ENCODE assay signal across 8 mouse cellular contexts in genomic region chr10:128491495-128491894, GRCm38 (mm10). TPM values are rescaled to one million over a fixed set of nuclear protein-coding genes. Genes with fewer than 3 reads are reported as not detected.
A peak's percentile ranks its signal among the peaks of the same experiment; 100 is the strongest.
DNase-seq lines count a peak whose midpoint lies in the region; ATAC-seq and TF ChIP-seq lines count a peak whose summit lies in the region.

No protein-coding gene starts in this region.

- H3K9ac ChIP-seq in heart, embryonic 11.5 days (ENCODE audit: low read depth, low read length) = peak overlapping the region; percentile 98

- peaks cover 74% of the 10 kb centered on the region for H3K36me3 ChIP-seq in G1E (replicated peaks)
- H3K36me3 ChIP-seq in heart, embryonic 11.5 days (ENCODE audit: control insufficient read depth, insufficient read depth, low read length) = peaks cover 32% of the 10 kb centered on the region
- peaks cover 37% of the 10 kb centered on the region; the same call in 1 of the 2 replicates for H3K36me3 ChIP-seq in macrophage (ENCODE audit: inconsistent target)

- no peak for TF ChIP-seq CTCF in G1E (IDR thresholded peaks at IDR 0.05; ENCODE audit: low read depth, low read length)

- 31% methylated on average over 6 of the region's 6 CpGs for WGBS in heart, embryonic 11.5 days (ENCODE audit: insufficient replicate concordance)
- 81% methylated on average over 6 of the region's 6 CpGs for WGBS in macrophage (ENCODE audit: missing documents)

- H3K4me1 ChIP-seq in G1E (ENCODE audit: insufficient read depth, low read depth, low read length) = peaks cover 51% of the 10 kb centered on the region
- peaks cover 42% of the 10 kb centered on the region for H3K4me1 ChIP-seq in heart, embryonic 11.5 days (ENCODE audit: control insufficient read depth, insufficient read depth, low read length)

- peak overlapping the region; percentile 97 for H3K27ac ChIP-seq in heart, embryonic 11.5 days (ENCODE audit: low read depth, low read length)
- 0 out of 2 replicates have a peak overlapping the region, but pooled peaks have one; percentile 94 for H3K27ac ChIP-seq in macrophage

- H3K4me3 ChIP-seq in G1E (ENCODE audit: low read depth, low read length) = peak overlapping the region; percentile 56; the same call in 1 of the 2 replicates
- peak overlapping the region; percentile 94 for H3K4me3 ChIP-seq in heart, embryonic 11.5 days (ENCODE audit: low read depth, low read length)
- H3K4me3 ChIP-seq in macrophage (ENCODE audit: inconsistent target) = peak overlapping the region; percentile 97; the same call in 1 of the 2 replicates

- ATAC-seq in G1E (ENCODE audit: extremely low read depth, insufficient number of reproducible peaks, low FRiP score, poor library complexity, severe bottlenecking) = no peak
- ATAC-seq in heart, embryonic 11.5 days (replicated peaks; ENCODE audit: insufficient number of reproducible peaks, low FRiP score, low TSS enrichment) = no peak

- DNase-seq in 416B (ENCODE audit: low read depth) = peak; percentile 44
- no peak for DNase-seq in G1E (ENCODE audit: low spot score)
- peak; percentile 66 for DNase-seq in kidney, postnatal 14 days
- no peak for DNase-seq in embryo, embryonic 11 days
- DNase-seq in urinary bladder, postnatal 25 days (ENCODE audit: low spot score) = no peak
- DNase-seq in Muller cell, postnatal 12 days (ENCODE audit: inconsistent ontology term) = no peak

- H3K4me2 ChIP-seq in heart, embryonic 11.5 days = peak overlapping the region; percentile 87

- H3K27me3 ChIP-seq in G1E (ENCODE audit: insufficient read depth, low read length) = no peaks in the 10 kb centered on the region
- H3K27me3 ChIP-seq in heart, embryonic 11.5 days (ENCODE audit: control insufficient read depth, insufficient read depth, low read length) = no peaks in the 10 kb centered on the region

- no peaks in the 10 kb centered on the region for H3K9me3 ChIP-seq in G1E (replicated peaks)
- H3K9me3 ChIP-seq in heart, embryonic 11.5 days (replicated peaks; ENCODE audit: control insufficient read depth, low read length) = no peaks in the 10 kb centered on the region

- H3K79me2 ChIP-seq in macrophage (ENCODE audit: inconsistent target) = peaks cover 48% of the 10 kb centered on the region

RNA-seq across cellular contexts. Expression of gene Myl6, which starts 2.5 kb away (rescaled TPM):
- total RNA-seq in G1E (2014; fragmentation: Nextera tagmentation) (207 and 266 TPM in 2 replicates), G1E (2017) (1,414 and 1,457 TPM in 2 replicates)
- polyA plus RNA-seq in G1E (2012) (273 and 359 TPM in 2 replicates), macrophage (2018) (1,390 to 2,190 TPM (median 1,921 TPM) in 3 replicates)
- 1,242 and 1,345 TPM in 2 replicates for polyA plus RNA-seq in heart, embryonic 11.5 days (2014; fragmentation: Nextera tagmentation; extraction: Ambion mirVana)
- 100 to 1,000 TPM; 104 to 402 (median 256) TPM for total RNA-seq in macrophage (2018; cell fraction: chromatin; rRNA removed)
- total RNA-seq in macrophage (2018; cell fraction: cytosol; rRNA removed) = 1,000 to 10,000 TPM in 24 of 26 experiments, 100 to 1,000 TPM in 2; 852 to 1,734 (median 1,138) TPM
- total RNA-seq in macrophage (2018; cell fraction: nucleus; rRNA removed) = 100 to 1,000 TPM; 190 to 507 (median 328) TPM

RNA-seq across cellular contexts. Expression of gene Myl6b, which starts 7.0 kb away (rescaled TPM):
- total RNA-seq in G1E (2014; fragmentation: Nextera tagmentation) = 11.4 and 13.1 TPM in 2 replicates
- 1.7 and 2.0 TPM in 2 replicates for total RNA-seq in G1E (2017)
- polyA plus RNA-seq in G1E (2012) = 14.7 and 17.4 TPM in 2 replicates
- polyA plus RNA-seq in heart, embryonic 11.5 days (2014; fragmentation: Nextera tagmentation; extraction: Ambion mirVana) = 3.3 and 5.4 TPM in 2 replicates
- 1 to 10 TPM in 5 of 26 experiments, under 1 TPM in 5, not detected in 16; 0.68 to 4.6 (median 1.1) TPM for total RNA-seq in macrophage (2018; cell fraction: chromatin; rRNA removed)
- total RNA-seq in macrophage (2018; cell fraction: cytosol; rRNA removed) = 1 to 10 TPM; 1.9 to 3.5 (median 2.4) TPM
- total RNA-seq in macrophage (2018; cell fraction: nucleus; rRNA removed) = 1 to 10 TPM in 8 of 26 experiments, under 1 TPM in 9, not detected in 9; 0.59 to 2.2 (median 1.00) TPM
- polyA plus RNA-seq in macrophage (2018) = 0.73 to 1.7 TPM (median 1.4 TPM) in 3 replicates

RNA-seq across cellular contexts. Expression of gene Smarcc2, which starts 32.4 kb away (rescaled TPM):
- 100 and 109 TPM in 2 replicates for total RNA-seq in G1E (2014; fragmentation: Nextera tagmentation)
- 36.3 and 47.4 TPM in 2 replicates for total RNA-seq in G1E (2017)
- polyA plus RNA-seq in G1E (2012) = 153 and 174 TPM in 2 replicates
- polyA plus RNA-seq in heart, embryonic 11.5 days (2014; fragmentation: Nextera tagmentation; extraction: Ambion mirVana) = 70.8 and 82.8 TPM in 2 replicates
- 100 to 1,000 TPM in 24 of 26 experiments, 10 to 100 TPM in 2; 82.9 to 296 (median 182) TPM for total RNA-seq in macrophage (2018; cell fraction: chromatin; rRNA removed)
- 100 to 1,000 TPM in 3 of 26 experiments, 10 to 100 TPM in 23; 72.8 to 108 (median 92.6) TPM for total RNA-seq in macrophage (2018; cell fraction: cytosol; rRNA removed)
- 100 to 1,000 TPM in 12 of 26 experiments, 10 to 100 TPM in 14; 54.6 to 141 (median 98.1) TPM for total RNA-seq in macrophage (2018; cell fraction: nucleus; rRNA removed)
- polyA plus RNA-seq in macrophage (2018) = 73.6 to 136 TPM (median 74.8 TPM) in 3 replicates

RNA-seq across cellular contexts. Expression of gene Esyt1, which starts 34.2 kb away (rescaled TPM):
- total RNA-seq in G1E (2014; fragmentation: Nextera tagmentation) (31.8 and 36.0 TPM in 2 replicates), G1E (2017) (98.1 and 107 TPM in 2 replicates)
- polyA plus RNA-seq in G1E (2012) (72.2 and 80.2 TPM in 2 replicates), macrophage (2018) (147 to 161 TPM (median 155 TPM) in 3 replicates)
- 14.5 and 18.7 TPM in 2 replicates for polyA plus RNA-seq in heart, embryonic 11.5 days (2014; fragmentation: Nextera tagmentation; extraction: Ambion mirVana)
- total RNA-seq in macrophage (2018; cell fraction: chromatin; rRNA removed) = 100 to 1,000 TPM in 18 of 26 experiments, 10 to 100 TPM in 8; 40.7 to 306 (median 194) TPM
- 100 to 1,000 TPM; 134 to 249 (median 192) TPM for total RNA-seq in macrophage (2018; cell fraction: cytosol; rRNA removed)
- 100 to 1,000 TPM; 133 to 347 (median 250) TPM for total RNA-seq in macrophage (2018; cell fraction: nucleus; rRNA removed)

RNA-seq across cellular contexts. Expression of gene Zc3h10, which starts 56.1 kb away (rescaled TPM):
- total RNA-seq in G1E (2014; fragmentation: Nextera tagmentation) (7.2 and 9.2 TPM in 2 replicates), G1E (2017) (12.0 and 13.3 TPM in 2 replicates)
- polyA plus RNA-seq in G1E (2012) (21.1 and 21.9 TPM in 2 replicates), macrophage (2018) (6.7 to 13.0 TPM (median 9.6 TPM) in 3 replicates)
- 7.7 and 8.0 TPM in 2 replicates for polyA plus RNA-seq in heart, embryonic 11.5 days (2014; fragmentation: Nextera tagmentation; extraction: Ambion mirVana)
- 10 to 100 TPM in 13 of 26 experiments, 1 to 10 TPM in 13; 4.7 to 15.2 (median 10.2) TPM for total RNA-seq in macrophage (2018; cell fraction: chromatin; rRNA removed)
- total RNA-seq in macrophage (2018; cell fraction: cytosol; rRNA removed) = 10 to 100 TPM in 8 of 26 experiments, 1 to 10 TPM in 18; 6.1 to 12.6 (median 8.9) TPM
- total RNA-seq in macrophage (2018; cell fraction: nucleus; rRNA removed) = 10 to 100 TPM in 21 of 26 experiments, 1 to 10 TPM in 5; 7.0 to 15.7 (median 11.5) TPM

Comparison
In these comparisons a context has a peak if more than half of its experiments do, and no peak if none do; other contexts are left out.
1. DNase-seq: peak in 416B (single experiment) and kidney, postnatal 14 days (single experiment); none in G1E (single experiment), embryo, embryonic 11 days (single experiment), urinary bladder, postnatal 25 days (single experiment) and Muller cell, postnatal 12 days (single experiment).
2. Peak in every context shown above with its lines, with median percentiles within 50 percentile points of each other: H3K4me3 ChIP-seq.